Mouse (Mus musculus) gastrocnemius, adult 2 months (tissue): ENCODE measurements around the gene Gm42906. TPM values are rescaled to one million over a fixed set of nuclear protein-coding genes. Genes with fewer than 3 reads are reported as not detected.
A peak's percentile ranks its signal among the peaks of the same experiment; 100 is the strongest.

Experiments
- DNase-seq: peaks from one replicate; pipeline ENCODE4 v3.0.0; 2022
- H3K27ac ChIP-seq: fragments of 200-600 bp; 2 replicates; pipeline ENCODE4 v1.8.1; 2022; ENCODE audit warnings: mild to moderate bottlenecking
- H3K4me3 ChIP-seq: fragments of 200-600 bp; 2 replicates; pipeline ENCODE4 v1.8.1; 2022; ENCODE audit warnings: mild to moderate bottlenecking, moderate library complexity
- CTCF ChIP-seq: fragments of 200-600 bp; IDR thresholded peaks from 2 replicates; pipeline ENCODE4 v1.8.1; 2022; ENCODE audit warnings: antibody characterized with exemption, mild to moderate bottlenecking, moderate library complexity
- intact Hi-C: fragments of 180-260 bp; cut with DNase I; formaldehyde crosslinking; loops from one replicate; pipeline ENCODE4 v1.15.1; 2025
- total RNA-seq, 2 experiments: library from RNA; stranded (reverse); gene quantifications; 2 replicates each; pipeline ENCODE4 v1.2.3; 2021

Gene Gm42906
- total RNA-seq, 2 experiments from 2014 or later: 1.1 to 1.3 TPM

DNA sequence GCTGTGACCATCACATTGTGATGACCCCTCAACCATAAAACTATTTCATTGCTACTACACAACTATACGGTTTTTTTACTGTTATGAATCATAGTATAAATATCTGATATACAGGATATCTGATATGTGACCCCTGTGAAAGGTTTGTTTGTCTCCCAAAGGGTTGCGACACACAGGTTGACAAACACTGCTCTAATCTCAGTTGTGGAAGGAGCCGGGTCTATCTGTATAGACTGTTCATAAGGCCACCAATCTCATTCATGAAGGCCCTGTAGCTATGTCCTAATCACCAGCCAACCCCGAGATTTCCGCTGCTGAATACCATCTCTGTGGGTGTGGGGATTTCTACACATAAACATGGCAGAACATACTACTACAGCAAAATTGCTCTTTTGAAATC is 157.1 kb downstream of the Gm42906 start:
- no peak for DNase-seq
- Histone ChIP-seq H3K27ac (no peak overlapping the region), H3K4me3 (no peak overlapping the region)
- intact Hi-C loops: loop anchor here (10.0 kb wide), 1 partner anchor 64 kb away; no protein-coding TSS in a partner anchor
- TF ChIP-seq CTCF: no peak

DNA sequence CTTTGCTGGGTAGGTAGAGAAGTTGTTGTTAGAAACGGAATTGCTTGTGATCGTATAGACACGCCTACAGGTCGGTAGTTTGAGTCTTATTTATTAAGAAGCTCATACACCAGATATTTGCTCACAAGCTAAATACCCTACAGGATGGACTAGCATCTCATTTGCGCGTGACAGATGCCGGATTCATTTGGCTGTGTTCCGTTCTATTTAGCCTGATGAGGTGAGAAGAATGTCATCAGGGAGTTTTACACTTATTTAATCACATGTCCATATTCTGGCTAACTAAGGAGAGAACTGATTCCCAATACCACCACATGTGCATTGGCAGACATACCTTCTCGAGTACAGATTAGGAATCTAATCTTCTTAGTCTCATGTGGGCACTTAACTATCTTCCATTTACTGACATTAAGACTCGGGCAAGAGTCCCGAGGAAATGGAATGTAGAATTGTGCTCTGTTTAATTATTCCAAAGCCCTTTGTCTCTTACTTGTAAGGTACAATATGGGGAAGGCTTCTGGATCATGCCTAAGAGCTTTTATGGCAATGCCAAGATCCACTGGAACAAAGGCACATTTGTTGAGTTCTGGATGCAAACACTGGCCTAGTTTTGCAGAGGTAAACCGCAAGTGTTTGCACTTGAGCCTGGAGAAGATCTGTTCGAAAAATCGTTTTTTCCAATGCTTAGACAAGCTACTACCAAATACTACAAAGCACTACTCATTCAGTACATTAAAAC is 160.9 kb downstream of the Gm42906 start:
- DNase-seq: no peak
- Histone ChIP-seq H3K27ac (no peak overlapping the region; the same call in 1 of the 2 replicates), H3K4me3 (no peak overlapping the region)
- intact Hi-C loops: no loop called here
- no peak for TF ChIP-seq CTCF

DNA sequence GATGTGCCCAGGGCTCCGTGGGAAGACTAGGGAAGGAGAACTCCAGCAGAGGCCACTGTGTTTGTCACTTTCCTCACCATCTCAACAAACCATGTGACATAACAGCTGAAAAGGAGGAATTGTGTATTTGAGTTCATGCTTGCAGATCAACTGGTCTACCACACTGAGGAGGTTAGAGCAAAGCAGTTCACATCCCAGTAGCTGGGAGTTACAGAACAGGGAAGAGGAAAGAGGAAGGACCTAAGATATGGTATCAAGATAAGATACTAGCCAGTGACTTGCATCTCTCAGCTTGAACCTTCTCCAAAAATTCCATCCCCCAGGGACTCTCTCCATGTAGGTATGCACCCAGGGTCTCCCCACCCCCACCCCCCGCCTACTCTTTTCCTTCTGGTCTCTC is 166.4 kb downstream of the Gm42906 start:
- TF ChIP-seq CTCF: no peak
- intact Hi-C loops: no loop called here
- H3K4me3 ChIP-seq: no peak overlapping the region
- DNase-seq: no peak
- no peak overlapping the region for H3K27ac ChIP-seq

DNA sequence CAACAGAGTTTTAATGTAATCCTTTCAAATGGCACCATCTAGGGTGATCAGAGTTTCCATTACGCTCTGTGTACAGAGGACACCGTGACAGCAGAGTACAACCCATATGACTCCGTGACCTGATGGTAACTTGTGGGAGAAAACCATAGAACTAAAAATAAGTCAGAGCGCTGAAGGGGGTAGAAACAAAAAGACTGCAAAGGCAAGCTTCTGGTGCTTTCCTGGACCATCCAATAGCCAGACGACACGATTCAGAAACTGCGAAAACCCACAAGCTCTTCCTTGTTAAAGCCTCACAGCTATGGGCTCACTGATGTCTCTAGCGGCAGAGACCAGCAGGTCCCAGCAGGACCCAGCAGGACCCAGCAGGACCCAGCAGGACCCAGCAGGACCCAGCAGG is 175.8 kb downstream of the Gm42906 start:
- H3K27ac ChIP-seq: no peak overlapping the region
- H3K4me3 ChIP-seq: no peak overlapping the region
- intact Hi-C loops: no loop called here
- DNase-seq: no peak
- TF ChIP-seq CTCF: no peak

DNA sequence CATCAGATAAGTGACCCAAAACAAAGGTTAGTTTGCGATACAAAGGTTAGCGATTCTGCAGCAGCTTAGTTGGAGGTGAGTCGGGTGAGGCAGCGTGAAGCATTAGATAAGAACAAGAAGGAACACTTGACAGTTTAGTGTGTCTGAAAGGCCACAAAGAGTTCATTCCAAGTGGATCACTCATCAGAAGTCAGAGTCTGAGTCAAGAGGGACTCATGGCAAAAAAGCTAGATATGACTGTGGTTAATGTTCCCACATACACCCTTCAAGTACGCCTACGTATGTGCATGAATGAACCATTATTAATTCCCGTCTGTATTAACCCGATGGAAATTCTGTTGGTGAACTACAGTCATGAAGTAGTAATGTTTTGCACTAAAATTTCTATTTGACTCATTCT is 176.3 kb downstream of the Gm42906 start:
- Histone ChIP-seq H3K27ac (no peak overlapping the region), H3K4me3 (no peak overlapping the region)
- no peak for TF ChIP-seq CTCF
- intact Hi-C loops: no loop called here
- DNase-seq: no peak

DNA sequence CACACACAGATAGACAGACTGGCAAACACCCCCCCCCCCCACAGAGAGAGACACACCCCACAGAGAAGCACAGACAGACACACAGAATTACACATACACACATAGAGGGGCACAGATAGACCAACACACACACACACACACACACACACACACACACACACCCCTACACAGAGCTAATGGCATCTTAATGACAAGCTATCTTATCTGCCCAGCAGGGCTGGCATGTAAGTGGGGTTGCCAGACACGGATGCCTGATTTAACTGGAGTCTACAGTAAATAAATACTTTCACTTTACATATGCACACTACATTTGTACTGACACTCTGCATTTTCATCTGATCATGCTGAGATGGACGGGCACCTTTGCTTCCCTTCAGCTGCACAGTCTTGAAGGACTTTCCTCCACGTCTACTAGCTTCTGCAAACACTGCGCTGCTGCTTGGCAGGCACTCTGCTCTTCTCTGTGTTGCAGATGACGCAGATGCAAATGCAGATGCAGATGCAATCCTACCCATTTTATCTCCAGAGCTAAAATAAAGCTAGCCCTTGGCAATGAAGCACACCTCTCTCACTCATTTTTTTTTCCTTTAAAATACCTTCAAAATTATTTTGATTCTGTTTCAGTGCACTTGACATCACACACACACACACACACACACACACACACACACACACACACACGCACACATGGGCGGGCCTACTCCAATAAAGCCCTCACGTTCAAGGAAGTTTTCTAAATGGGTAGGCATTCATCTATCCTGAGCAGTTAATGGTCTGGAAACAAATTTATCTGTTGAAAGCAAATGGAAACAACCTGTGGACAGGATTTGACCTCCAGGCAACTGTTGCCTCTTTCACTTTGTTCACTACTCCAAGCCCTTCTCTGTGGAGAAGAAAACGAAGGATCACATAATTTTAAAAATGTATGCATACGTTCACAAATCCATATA is 179.0 kb downstream of the Gm42906 start:
- intact Hi-C loops: no loop called here
- no peak for DNase-seq
- TF ChIP-seq CTCF: no peak
- Histone ChIP-seq H3K4me3 (no peak overlapping the region), H3K27ac (no peak overlapping the region)

DNA sequence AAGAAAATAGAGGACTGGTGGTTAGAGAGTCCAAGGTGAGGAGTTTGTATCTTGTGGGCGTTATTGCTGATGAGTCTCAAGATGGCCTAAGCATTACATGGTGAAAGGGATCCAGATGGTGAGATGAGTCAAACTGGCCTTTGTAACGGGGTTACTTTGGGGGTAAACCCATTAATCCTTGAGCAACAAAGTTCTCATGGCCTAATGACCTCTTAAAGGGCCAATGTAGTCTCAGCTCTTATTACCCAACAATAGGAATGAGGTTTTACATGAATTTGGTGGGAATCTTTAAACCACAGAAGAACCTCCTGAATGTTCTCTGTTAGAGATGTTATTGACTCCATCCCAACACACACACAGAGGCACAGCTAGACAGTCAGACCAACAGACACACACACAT is 179.9 kb downstream of the Gm42906 start:
- intact Hi-C loops: no loop called here
- no peak for TF ChIP-seq CTCF
- DNase-seq: no peak
- Histone ChIP-seq H3K4me3 (no peak overlapping the region), H3K27ac (no peak overlapping the region)

DNA sequence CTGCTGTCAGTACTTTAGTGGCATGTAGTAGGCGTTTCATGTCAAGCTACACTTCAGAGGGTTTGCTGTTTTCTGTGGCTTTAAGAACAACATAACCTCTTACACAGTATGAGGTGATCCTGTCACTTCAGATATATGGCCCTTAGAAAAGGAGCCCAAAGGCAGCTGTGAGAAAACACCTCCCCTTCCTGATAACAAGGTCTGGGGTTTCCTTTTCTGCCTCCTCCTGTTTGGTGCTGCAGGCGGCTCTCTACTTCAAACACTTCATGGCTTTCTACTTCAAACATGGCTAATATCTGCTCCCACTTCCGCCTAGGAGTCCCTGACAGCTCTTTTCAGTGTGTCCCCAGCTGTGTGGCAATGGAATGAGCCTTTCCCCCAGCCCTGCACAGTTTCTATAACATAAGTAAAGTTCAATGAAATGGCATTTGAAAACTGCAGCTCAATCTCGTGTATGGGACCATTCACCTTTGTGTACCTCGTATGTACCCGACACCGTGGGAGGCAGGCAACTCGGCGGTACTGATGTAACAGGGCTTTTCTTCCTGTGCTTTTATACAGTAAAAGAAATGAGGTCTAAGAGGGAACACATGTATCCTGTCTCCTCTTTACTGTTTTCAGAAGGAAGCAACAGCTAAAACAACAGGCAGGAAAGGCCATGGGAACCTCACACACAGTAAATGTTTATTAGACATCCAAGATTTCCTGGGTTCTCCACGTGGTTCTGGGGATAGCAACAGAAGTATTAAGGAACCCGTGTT is 180.7 kb downstream of the Gm42906 start:
- intact Hi-C loops: no loop called here
- DNase-seq: no peak
- Histone ChIP-seq H3K4me3 (no peak overlapping the region), H3K27ac (peak overlapping the region; percentile 12; the same call in 1 of the 2 replicates)
- TF ChIP-seq CTCF: no peak

DNA sequence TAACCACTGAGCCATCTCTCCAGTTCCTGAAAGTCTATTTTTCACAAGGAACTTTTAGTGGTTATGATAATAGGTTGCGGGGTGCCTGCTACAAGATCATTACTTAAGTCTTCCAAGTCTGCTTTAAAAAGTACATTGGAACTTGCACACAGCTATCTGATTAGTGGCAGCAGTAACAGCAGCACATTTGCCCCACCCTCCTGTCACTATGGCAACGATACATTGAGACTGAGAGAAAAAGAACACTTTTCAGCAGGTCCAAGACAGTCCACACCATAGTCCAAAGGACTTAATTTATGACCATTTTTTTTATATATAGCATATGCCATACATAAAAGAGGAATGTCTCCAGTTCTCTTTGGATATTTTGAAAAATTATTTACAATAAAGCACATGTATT is 181.7 kb downstream of the Gm42906 start:
- TF ChIP-seq CTCF: no peak
- H3K27ac ChIP-seq: no peak overlapping the region
- H3K4me3 ChIP-seq: no peak overlapping the region
- no peak for DNase-seq
- intact Hi-C loops: no loop called here

DNA sequence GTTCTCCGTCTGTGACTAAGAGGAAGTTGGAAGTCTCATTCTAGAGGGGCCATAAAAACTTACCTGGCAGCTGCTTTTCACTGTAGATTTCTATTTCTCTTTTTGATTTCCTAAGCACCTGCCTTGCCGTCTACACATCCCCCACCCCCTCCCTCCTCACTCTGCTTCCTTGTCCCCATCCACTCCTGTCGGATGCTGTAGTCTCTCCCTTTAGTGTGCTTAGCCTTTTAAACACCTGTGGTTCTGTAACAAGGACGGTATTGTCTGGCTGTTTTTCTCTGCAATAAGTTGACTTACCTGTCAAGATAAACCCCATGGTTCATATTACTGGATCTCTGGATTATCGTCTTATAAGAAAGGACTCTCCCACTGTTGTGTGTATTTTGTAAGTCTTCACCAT is 182.4 kb downstream of the Gm42906 start:
- Histone ChIP-seq H3K4me3 (no peak overlapping the region), H3K27ac (no peak overlapping the region)
- intact Hi-C loops: no loop called here
- no peak for DNase-seq
- TF ChIP-seq CTCF: no peak

DNA sequence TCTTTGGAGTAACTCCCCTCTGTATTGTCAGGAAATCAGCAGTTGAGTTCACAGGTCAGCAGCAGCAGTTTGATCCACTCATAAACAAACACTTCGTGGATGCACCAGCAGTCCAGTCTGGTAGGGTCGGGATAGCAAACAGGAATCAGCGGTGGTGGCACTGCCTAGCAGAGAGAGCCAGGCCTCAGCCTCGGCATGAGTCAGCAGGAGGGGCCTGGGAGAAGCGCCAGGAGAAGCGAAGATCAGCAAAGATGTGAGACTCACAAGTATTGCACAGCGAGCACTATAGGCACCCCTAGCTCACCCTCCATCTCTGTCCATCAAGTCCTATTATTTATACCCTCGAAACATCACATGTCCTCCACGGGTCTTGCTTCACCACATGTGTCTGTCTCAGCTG is 189.2 kb downstream of the Gm42906 start:
- TF ChIP-seq CTCF: no peak
- no peak for DNase-seq
- intact Hi-C loops: no loop called here
- no peak overlapping the region for H3K27ac ChIP-seq
- H3K4me3 ChIP-seq: no peak overlapping the region

DNA sequence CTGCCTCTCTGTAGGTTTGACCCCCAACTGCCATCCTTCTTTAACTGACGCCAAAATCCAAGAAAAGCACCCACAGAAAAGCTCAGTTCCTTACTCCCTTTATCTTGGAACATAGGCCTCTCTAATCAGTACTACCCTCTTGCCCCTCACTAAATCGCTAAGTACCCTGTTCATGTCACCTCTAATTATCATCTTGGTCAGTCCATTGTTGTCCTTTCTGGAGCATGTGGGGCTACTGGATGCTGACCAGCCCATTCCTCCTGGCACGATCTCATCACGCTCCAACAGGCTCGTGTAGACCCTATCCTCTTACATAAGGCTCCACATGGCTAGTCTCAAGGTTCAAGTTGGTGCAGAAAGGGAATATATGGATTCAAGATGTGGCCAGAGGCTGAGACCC is 191.6 kb downstream of the Gm42906 start:
- H3K4me3 ChIP-seq: no peak overlapping the region
- no peak for TF ChIP-seq CTCF
- H3K27ac ChIP-seq: no peak overlapping the region
- no peak for DNase-seq
- intact Hi-C loops: no loop called here
